Mouse (Mus musculus) MEL (cell line): ENCODE measurements around the gene E2f2. TPM values are rescaled to one million over a fixed set of nuclear protein-coding genes. Genes with fewer than 3 reads are reported as not detected.

Source experiments
- DNase-seq: peaks from one replicate; pipeline ENCODE4 v3.0.0; 2011; ENCODE audit warnings: low read depth, low spot score
- H3K27ac ChIP-seq: 2 replicates; pipeline ENCODE4 v1.5.1; 2012; ENCODE audit warnings: low read depth, mild to moderate bottlenecking, control low read depth, low read length, moderate library complexity; ENCODE audit not compliant: control insufficient read depth
- H3K27me3 ChIP-seq, 2 experiments: fragments of 150-350 bp in 1 of 2; sonication (generic) in 1 of 2; 2 replicates each; pipeline ENCODE4 v1.6.1; 2012; ENCODE audit warnings: low read length in 2 of 2, mild to moderate bottlenecking in 2 of 2, improper control_type of control experiment in 1 of 2, moderate library complexity in 1 of 2; ENCODE audit not compliant: insufficient read depth in 2 of 2, control insufficient read depth in 1 of 2
- H3K36me3 ChIP-seq, 2 experiments: 2 replicates each; pipeline ENCODE4 v1.6.1; 2012 to 2014; ENCODE audit warnings: low read length in 2 of 2, improper control_type of control experiment in 1 of 2, inconsistent platforms in 1 of 2, mild to moderate bottlenecking in 1 of 2; ENCODE audit not compliant: insufficient read depth in 2 of 2, control insufficient read depth in 1 of 2
- H3K4me1 ChIP-seq, 2 experiments: fragments of 150-350 bp in 1 of 2; sonication (generic) in 1 of 2; 2 replicates each; pipeline ENCODE4 v1.6.1; 2012; ENCODE audit warnings: low read length in 2 of 2, improper control_type of control experiment in 1 of 2, mild to moderate bottlenecking in 1 of 2; ENCODE audit not compliant: insufficient read depth in 2 of 2, control insufficient read depth in 1 of 2
- H3K4me3 ChIP-seq, 2 experiments: fragments of 150-350 bp in 1 of 2; sonication (generic) in 1 of 2; 2 replicates each; pipeline ENCODE4 v1.5.1; 2012; ENCODE audit warnings: low read depth in 2 of 2, low read length in 2 of 2, mild to moderate bottlenecking in 2 of 2, moderate library complexity in 2 of 2, control low read depth in 1 of 2, improper control_type of control experiment in 1 of 2; ENCODE audit not compliant: control insufficient read depth in 1 of 2, insufficient read depth in 1 of 2
- H3K79me2 ChIP-seq: 2 replicates; pipeline ENCODE4 v1.6.1; 2012; ENCODE audit warnings: mild to moderate bottlenecking, low read length, moderate library complexity; ENCODE audit not compliant: control insufficient read depth, poor library complexity, insufficient read depth
- H3K9ac ChIP-seq: 2 replicates; pipeline ENCODE4 v1.6.1; 2012; ENCODE audit warnings: low read depth, mild to moderate bottlenecking, control low read depth, low read length, moderate library complexity; ENCODE audit not compliant: control insufficient read depth, poor library complexity, severe bottlenecking
- H3K9me3 ChIP-seq: fragments of 150-350 bp; sonication (generic); replicated peaks from 2 replicates; pipeline ENCODE4 v1.6.1; 2012; ENCODE audit warnings: mild to moderate bottlenecking, low read length, improper control_type of control experiment, moderate library complexity; ENCODE audit not compliant: insufficient read depth
- BHLHE40 ChIP-seq: IDR thresholded peaks from 2 replicates; pipeline ENCODE4 v1.6.1; 2012; ENCODE audit warnings: low read depth, mild to moderate bottlenecking, inconsistent platforms, low read length, improper control_type of control experiment, borderline replicate concordance
- ELF1 ChIP-seq: IDR thresholded peaks from 2 replicates; pipeline ENCODE4 v1.6.1; 2014; ENCODE audit warnings: low read depth, mild to moderate bottlenecking, inconsistent platforms, low read length, improper control_type of control experiment, moderate library complexity
- ETS1 ChIP-seq: IDR thresholded peaks from 2 replicates; pipeline ENCODE4 v1.6.1; 2012; ENCODE audit warnings: low read depth, mild to moderate bottlenecking, inconsistent platforms, low read length, improper control_type of control experiment, moderate library complexity
- HCFC1 ChIP-seq: IDR thresholded peaks from 2 replicates; pipeline ENCODE4 v1.6.1; 2012; ENCODE audit warnings: low read depth, mild to moderate bottlenecking, inconsistent platforms, low read length, improper control_type of control experiment, moderate library complexity
- MAX ChIP-seq: IDR thresholded peaks from 2 replicates; pipeline ENCODE4 v1.6.1; 2011; ENCODE audit warnings: low read length, improper control_type of control experiment
- MYB ChIP-seq: IDR thresholded peaks from 2 replicates; pipeline ENCODE4 v1.6.1; 2011; ENCODE audit warnings: mild to moderate bottlenecking, low read depth, low read length, improper control_type of control experiment
- MYC ChIP-seq: IDR thresholded peaks from 2 replicates; pipeline ENCODE4 v1.6.1; 2011; ENCODE audit warnings: low read depth, mild to moderate bottlenecking, low read length, improper control_type of control experiment, moderate library complexity
- SMC3 ChIP-seq: IDR thresholded peaks from 2 replicates; pipeline ENCODE4 v1.6.1; 2011; ENCODE audit warnings: low read depth, low read length, improper control_type of control experiment
- TAL1 ChIP-seq: IDR thresholded peaks from 2 replicates; pipeline ENCODE4 v1.6.1; 2012; ENCODE audit warnings: mild to moderate bottlenecking, inconsistent platforms, low read length, moderate library complexity, mixed read lengths
- TCF12 ChIP-seq: IDR thresholded peaks from 2 replicates; pipeline ENCODE4 v1.6.1; 2014; ENCODE audit warnings: low read depth, mild to moderate bottlenecking, inconsistent platforms, low read length, improper control_type of control experiment, moderate library complexity
- USF1 ChIP-seq: IDR thresholded peaks from 2 replicates; pipeline ENCODE4 v1.6.1; 2014; ENCODE audit warnings: low read depth, mild to moderate bottlenecking, inconsistent platforms, low read length, improper control_type of control experiment, moderate library complexity
- ZNF384 ChIP-seq: IDR thresholded peaks from 2 replicates; pipeline ENCODE4 v1.6.1; 2012; ENCODE audit warnings: low read depth, mild to moderate bottlenecking, inconsistent platforms, low read length, improper control_type of control experiment
- polyA plus RNA-seq, 2 experiments: library from polyadenylated mRNA; stranded (reverse) in 1 of 2; unstranded in 1 of 2; fragments of >175 nt in 1 of 2; fragments of >200 nt in 1 of 2; gene quantifications; 2 replicates each; pipeline versions ENCODE4 v1.2.1 to v1.2.4; 2012; ENCODE audit warnings: low replicate concordance in 2 of 2, low read depth in 1 of 2; ENCODE audit not compliant: insufficient read length in 2 of 2, insufficient read depth in 1 of 2, missing spikeins in 1 of 2
- total RNA-seq: library from RNA; depleted of rRNA; stranded (reverse); fragments of 300-350 nt; gene quantifications from 2 replicates; pipeline ENCODE4 v1.2.3, GENCODE M21; 2012

E2f2 gene
- total and polyA plus RNA-seq, 3 experiments = 11.2 to 25.4 TPM; not detected in 1

DNA sequence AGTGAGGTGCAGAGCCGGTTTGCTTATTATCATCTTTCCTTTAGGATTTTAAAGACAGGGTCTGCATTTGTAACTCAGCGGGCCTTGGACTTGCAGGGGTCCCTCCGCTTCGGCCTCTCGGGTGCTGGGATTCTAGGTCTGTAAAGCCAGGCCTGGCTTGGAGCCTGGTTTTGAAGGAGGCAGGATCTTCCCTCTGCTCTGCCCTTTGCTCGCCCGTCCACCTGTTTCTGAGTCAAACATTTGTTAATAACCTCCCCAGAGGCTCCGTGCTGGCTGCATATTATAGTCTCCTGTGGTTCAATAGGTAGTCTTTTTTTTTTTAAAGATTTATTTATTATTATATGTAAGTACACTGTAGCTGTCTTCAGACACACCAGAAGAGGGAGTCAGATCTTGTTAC is 43.4 kb downstream of the E2f2 start:
- no peaks in the 10 kb centered on the region for H3K79me2 ChIP-seq
- TF ChIP-seq HCFC1 (no peak), MYB (no peak), ETS1 (no peak), USF1 (no peak), TAL1 (no peak), BHLHE40 (no peak), MAX (no peak)
- H3K27ac ChIP-seq = no peak overlapping the region
- H3K9ac ChIP-seq = no peak overlapping the region
- H3K4me3 ChIP-seq = no peak overlapping the region
- H3K9me3 ChIP-seq = no peaks in the 10 kb centered on the region
- no peaks in the 10 kb centered on the region for H3K36me3 ChIP-seq
- no peaks in the 10 kb centered on the region for H3K4me1 ChIP-seq
- DNase-seq = no peak
- peaks cover 8 to 14% of the 10 kb centered on the region in 2 experiments for H3K27me3 ChIP-seq

GRCm38 (mm10) chr4:136217063-136217462 is 44.9 kb downstream of the E2f2 start:
- DNase-seq = no peak
- H3K27me3 ChIP-seq = peaks cover 3 to 16% of the 10 kb centered on the region in 2 experiments; a peak in 3 of 4 replicates
- no peaks in the 10 kb centered on the region for H3K79me2 ChIP-seq
- H3K9me3 ChIP-seq = no peaks in the 10 kb centered on the region
- H3K27ac ChIP-seq = no peak overlapping the region
- TF ChIP-seq TAL1 = no peak
- no peak for TF ChIP-seq TCF12
- no peak for TF ChIP-seq ZNF384
- TF ChIP-seq, all 39 proteins: peak for 0
- Histone ChIP-seq H3K4me1 (no peaks in the 10 kb centered on the region), H3K4me3 (no peak overlapping the region), H3K9ac (no peak overlapping the region), H3K36me3 (no peaks in the 10 kb centered on the region)

DNA sequence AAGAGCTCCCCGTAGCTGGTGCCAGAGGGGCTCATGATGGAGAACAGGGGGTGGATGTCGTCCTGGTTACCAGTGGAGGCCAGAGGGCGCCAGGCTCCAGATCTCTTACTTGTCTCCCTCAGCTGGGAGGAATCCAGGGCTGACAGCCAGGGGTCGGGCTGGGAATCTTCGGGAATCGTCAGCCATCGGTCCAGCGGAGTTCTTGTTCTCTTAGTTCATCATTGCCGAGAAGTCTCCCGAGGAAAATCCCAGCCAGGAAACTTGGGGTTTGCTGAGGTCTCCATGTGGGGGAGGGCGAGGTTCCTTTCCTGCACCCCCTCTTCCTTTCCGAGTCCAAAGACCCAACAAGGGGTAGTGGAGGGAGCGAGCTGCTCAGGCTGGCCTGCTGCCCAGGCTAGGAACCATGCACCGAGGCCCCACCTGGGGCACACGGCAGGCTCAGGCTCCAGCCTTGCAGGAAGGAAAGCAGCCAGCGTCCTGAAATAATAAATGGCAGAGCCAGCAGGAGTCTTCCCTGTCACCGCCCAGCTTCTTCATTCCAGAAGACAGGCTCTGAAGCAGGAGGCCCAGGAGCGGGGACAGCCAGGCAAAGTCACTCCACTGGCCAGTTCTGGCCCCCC is 46.5 kb downstream of the E2f2 start:
- no peak for TF ChIP-seq MYC
- no peak for TF ChIP-seq BHLHE40
- no peak for TF ChIP-seq ELF1
- no peak for TF ChIP-seq SMC3
- no peak for TF ChIP-seq ZNF384
- Histone ChIP-seq H3K4me1 (no peaks in the 10 kb centered on the region), H3K36me3 (no peaks in the 10 kb centered on the region), H3K27ac (no peak overlapping the region), H3K4me3 (no peak overlapping the region), H3K9me3 (no peaks in the 10 kb centered on the region), H3K27me3 (peaks cover 3 to 14% of the 10 kb centered on the region in 2 experiments; a peak in 3 of 4 replicates), H3K9ac (no peak overlapping the region), H3K79me2 (no peaks in the 10 kb centered on the region)
- no peak for DNase-seq
